Mouse (Mus musculus) liver, embryonic 13.5 days (tissue): ENCODE data around the gene Agt. TPM values are rescaled to one million over a fixed set of nuclear protein-coding genes. Genes with fewer than 3 reads are reported as not detected.
A peak's percentile ranks its signal among the peaks of the same experiment; 100 is the strongest.

Experiments used
- ATAC-seq: fragments of 200-750 bp; cut with Nextera tagmentation; 2 replicates; pipeline ENCODE4 v1.8.0; 2017; ENCODE audit warnings: low read depth, mild to moderate bottlenecking, moderate number of reproducible peaks, moderate library complexity
- DNase-seq: peaks from one replicate; pipeline ENCODE4 v3.0.0; 2022
- H3K27ac ChIP-seq: fragments of 300-500 bp; sonication (generic); 2 replicates; pipeline ENCODE4 v1.5.1; 2015; ENCODE audit warnings: moderate library complexity, mild to moderate bottlenecking, inconsistent platforms
- H3K27me3 ChIP-seq: fragments of 300-500 bp; sonication (generic); 2 replicates; pipeline ENCODE4 v1.6.1; 2015; ENCODE audit warnings: mild to moderate bottlenecking, inconsistent platforms
- H3K36me3 ChIP-seq: fragments of 300-500 bp; sonication (generic); 2 replicates; pipeline ENCODE4 v1.6.1; 2015; ENCODE audit warnings: mild to moderate bottlenecking, inconsistent platforms
- H3K4me1 ChIP-seq: fragments of 300-500 bp; sonication (generic); replicated peaks from 2 replicates; pipeline ENCODE4 v1.6.1; 2015; ENCODE audit warnings: inconsistent platforms
- H3K4me2 ChIP-seq: fragments of 300-500 bp; sonication (generic); 2 replicates; pipeline ENCODE4 v1.6.1; 2015; ENCODE audit warnings: inconsistent platforms, mild to moderate bottlenecking, moderate library complexity
- H3K4me3 ChIP-seq: fragments of 300-500 bp; sonication (generic); replicated peaks from 2 replicates; pipeline ENCODE4 v1.5.1; 2015; ENCODE audit warnings: mild to moderate bottlenecking, inconsistent platforms
- H3K9ac ChIP-seq: fragments of 300-500 bp; sonication (generic); 2 replicates; pipeline ENCODE4 v1.6.1; 2015; ENCODE audit warnings: mild to moderate bottlenecking, inconsistent platforms
- H3K9me3 ChIP-seq: fragments of 300-500 bp; sonication (generic); replicated peaks from 2 replicates; pipeline ENCODE4 v1.6.1; 2016; ENCODE audit warnings: inconsistent platforms
- WGBS: fragments of 180-500 bp; shearing (Covaris S2); methylation state at CpG from one replicate; pipeline ENCODE4 v1.1.7; 2015; ENCODE audit not compliant: insufficient replicate concordance; 5-methylcytosine and 5-hydroxymethylcytosine counted together
- polyA plus RNA-seq: library from polyadenylated mRNA; unstranded; fragments of >200 nt; fragmentation: Nextera tagmentation; extraction: Ambion mirVana; gene quantifications from 2 replicates; pipeline ENCODE4 v1.2.1, GENCODE M21; 2015

The Agt gene
- polyA plus RNA-seq, 1 experiment from 2014 or later, result 50.2 TPM

GRCm38 (mm10) chr8:124551011-124551661 lies 18.4 kb downstream of the Agt start:
- H3K4me2 ChIP-seq, result no peak overlapping the region
- no peak overlapping the region for H3K9ac ChIP-seq
- H3K27ac ChIP-seq, result no peak overlapping the region
- DNase-seq, result no peak
- peaks cover 68% of the 10 kb centered on the region for H3K36me3 ChIP-seq
- no peaks in the 10 kb centered on the region for H3K27me3 ChIP-seq
- no peaks in the 10 kb centered on the region for H3K9me3 ChIP-seq
- no peaks in the 10 kb centered on the region for H3K4me1 ChIP-seq
- WGBS, result 88% methylated on average over 15 of the region's 15 CpGs
- no peak overlapping the region for H3K4me3 ChIP-seq
- ATAC-seq, result no peak

GRCm38 (mm10) chr8:124548187-124548586 lies 21.3 kb downstream of the Agt start:
- Histone ChIP-seq H3K9ac (no peak overlapping the region), H3K27me3 (no peaks in the 10 kb centered on the region), H3K4me3 (no peak overlapping the region), H3K27ac (no peak overlapping the region), H3K9me3 (no peaks in the 10 kb centered on the region), H3K4me2 (no peak overlapping the region), H3K36me3 (peaks cover 92% of the 10 kb centered on the region), H3K4me1 (no peaks in the 10 kb centered on the region)
- DNase-seq, result no peak
- WGBS, result 88% methylated on average over 1 of the region's 1 CpGs
- ATAC-seq, result no peak

GRCm38 (mm10) chr8:124547269-124547668 lies 22.2 kb downstream of the Agt start:
- 72% methylated on average over 11 of the region's 11 CpGs for WGBS
- no peak overlapping the region for H3K4me2 ChIP-seq
- H3K4me1 ChIP-seq, result no peaks in the 10 kb centered on the region
- H3K27me3 ChIP-seq, result no peaks in the 10 kb centered on the region
- H3K27ac ChIP-seq, result no peak overlapping the region
- H3K9me3 ChIP-seq, result no peaks in the 10 kb centered on the region
- no peak overlapping the region for H3K4me3 ChIP-seq
- no peak for DNase-seq
- no peak for ATAC-seq
- no peak overlapping the region for H3K9ac ChIP-seq
- peaks cover 96% of the 10 kb centered on the region for H3K36me3 ChIP-seq

- Histone ChIP-seq H3K4me3 (no peak overlapping the region), H3K9ac (no peak overlapping the region), H3K27ac (no peak overlapping the region), H3K9me3 (no peaks in the 10 kb centered on the region), H3K27me3 (no peaks in the 10 kb centered on the region), H3K4me2 (no peak overlapping the region), H3K36me3 (peaks cover 96% of the 10 kb centered on the region), H3K4me1 (no peaks in the 10 kb centered on the region)
- ATAC-seq (no peak), DNase-seq (no peak)
- WGBS, result 91% methylated on average over 7 of the region's 7 CpGs
Measured at GRCm38 (mm10) chr8:124546815-124547214, 22.7 kb downstream of the Agt start.

DNA sequence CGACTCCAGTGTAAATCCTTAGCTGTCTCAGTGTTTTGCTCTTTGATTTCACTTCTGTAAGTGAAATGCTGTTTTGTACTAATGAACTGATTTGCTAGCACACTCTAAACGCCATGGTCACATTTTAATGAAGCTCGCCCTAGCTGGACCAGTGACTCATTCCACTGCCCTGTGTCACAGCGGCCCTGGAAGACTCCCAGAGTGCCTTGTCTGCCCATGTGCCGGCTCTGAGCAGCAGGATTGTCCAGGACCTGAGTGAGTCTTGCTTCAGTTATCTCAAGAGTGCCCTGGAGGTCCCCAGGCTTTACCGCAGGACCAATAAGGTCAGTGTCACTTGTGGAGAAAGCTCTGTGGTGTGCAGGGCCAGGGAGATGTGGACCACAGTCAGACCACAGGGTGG lies 23.1 kb downstream of the Agt start:
- no peaks in the 10 kb centered on the region for H3K4me1 ChIP-seq
- H3K9me3 ChIP-seq, result no peaks in the 10 kb centered on the region
- no peaks in the 10 kb centered on the region for H3K27me3 ChIP-seq
- no peak overlapping the region for H3K4me3 ChIP-seq
- H3K36me3 ChIP-seq, result peaks cover 96% of the 10 kb centered on the region
- no peak overlapping the region for H3K9ac ChIP-seq
- H3K27ac ChIP-seq, result no peak overlapping the region
- DNase-seq (no peak), ATAC-seq (no peak)
- no peak overlapping the region for H3K4me2 ChIP-seq
- 85% methylated on average over 6 of the region's 6 CpGs for WGBS

GRCm38 (mm10) chr8:124543272-124543671 lies 26.2 kb downstream of the Agt start:
- no peaks in the 10 kb centered on the region for H3K9me3 ChIP-seq
- H3K4me1 ChIP-seq, result 0 out of 2 replicates have a peak, but pooled peaks cover 4% of the 10 kb centered on the region
- H3K27me3 ChIP-seq, result no peaks in the 10 kb centered on the region
- H3K4me3 ChIP-seq, result no peak overlapping the region
- H3K36me3 ChIP-seq, result peaks cover 97% of the 10 kb centered on the region
- no peak for DNase-seq
- 89% methylated on average over 5 of the region's 5 CpGs for WGBS
- no peak overlapping the region for H3K27ac ChIP-seq
- H3K9ac ChIP-seq, result no peak overlapping the region
- H3K4me2 ChIP-seq, result no peak overlapping the region
- ATAC-seq, result no peak

GRCm38 (mm10) chr8:124542001-124542400 lies 27.5 kb downstream of the Agt start:
- H3K36me3 ChIP-seq, result peaks cover 95% of the 10 kb centered on the region
- 77% methylated on average over 4 of the region's 4 CpGs for WGBS

GRCm38 (mm10) chr8:124540906-124541305 lies 28.6 kb downstream of the Agt start:
- Histone ChIP-seq H3K4me2 (no peak overlapping the region), H3K4me3 (no peak overlapping the region), H3K9me3 (no peaks in the 10 kb centered on the region), H3K9ac (no peak overlapping the region), H3K4me1 (0 out of 2 replicates have a peak, but pooled peaks cover 4% of the 10 kb centered on the region), H3K27me3 (no peaks in the 10 kb centered on the region), H3K36me3 (peaks cover 90% of the 10 kb centered on the region), H3K27ac (peak overlapping the region; percentile 63; the same call in 1 of the 2 replicates)
- 78% methylated on average over 12 of the region's 12 CpGs for WGBS
- ATAC-seq (no peak; the same call in 1 of the 2 replicates), DNase-seq (no peak)

More at GRCm38 (mm10) chr8:124542001-124542400, 27.5 kb downstream of the Agt start:
- Histone ChIP-seq H3K4me3 (no peak overlapping the region), H3K9ac (no peak overlapping the region), H3K27me3 (no peaks in the 10 kb centered on the region), H3K4me2 (no peak overlapping the region), H3K27ac (no peak overlapping the region), H3K9me3 (no peaks in the 10 kb centered on the region), H3K4me1 (0 out of 2 replicates have a peak, but pooled peaks cover 4% of the 10 kb centered on the region)
- DNase-seq (no peak), ATAC-seq (no peak)

- Histone ChIP-seq H3K4me3 (no peak overlapping the region), H3K4me1 (0 out of 2 replicates have a peak, but pooled peaks cover under 1% of the 10 kb centered on the region), H3K36me3 (peaks cover 89% of the 10 kb centered on the region), H3K9me3 (no peaks in the 10 kb centered on the region), H3K27me3 (no peaks in the 10 kb centered on the region), H3K9ac (no peak overlapping the region), H3K27ac (no peak overlapping the region), H3K4me2 (no peak overlapping the region)
- DNase-seq, result no peak
- 94% methylated on average over 5 of the region's 5 CpGs for WGBS
- ATAC-seq, result no peak
Measured at GRCm38 (mm10) chr8:124535451-124535850, 34.1 kb downstream of the Agt start.

GRCm38 (mm10) chr8:124532626-124533025 lies 36.9 kb downstream of the Agt start:
- Histone ChIP-seq H3K36me3 (peaks cover 80% of the 10 kb centered on the region), H3K9ac (no peak overlapping the region), H3K4me2 (no peak overlapping the region), H3K27ac (no peak overlapping the region), H3K4me1 (no peaks in the 10 kb centered on the region), H3K4me3 (no peak overlapping the region), H3K9me3 (no peaks in the 10 kb centered on the region), H3K27me3 (no peaks in the 10 kb centered on the region)
- no peak for ATAC-seq
- 80% methylated on average over 3 of the region's 3 CpGs for WGBS
- DNase-seq, result no peak

GRCm38 (mm10) chr8:124530996-124531395 lies 38.5 kb downstream of the Agt start:
- ATAC-seq (no peak), DNase-seq (no peak)
- Histone ChIP-seq H3K36me3 (peaks cover 86% of the 10 kb centered on the region), H3K27me3 (no peaks in the 10 kb centered on the region), H3K4me3 (no peak overlapping the region), H3K4me2 (no peak overlapping the region), H3K9me3 (no peaks in the 10 kb centered on the region), H3K9ac (no peak overlapping the region), H3K4me1 (no peaks in the 10 kb centered on the region), H3K27ac (no peak overlapping the region)
- WGBS, result 75% methylated on average over 4 of the region's 4 CpGs

DNA sequence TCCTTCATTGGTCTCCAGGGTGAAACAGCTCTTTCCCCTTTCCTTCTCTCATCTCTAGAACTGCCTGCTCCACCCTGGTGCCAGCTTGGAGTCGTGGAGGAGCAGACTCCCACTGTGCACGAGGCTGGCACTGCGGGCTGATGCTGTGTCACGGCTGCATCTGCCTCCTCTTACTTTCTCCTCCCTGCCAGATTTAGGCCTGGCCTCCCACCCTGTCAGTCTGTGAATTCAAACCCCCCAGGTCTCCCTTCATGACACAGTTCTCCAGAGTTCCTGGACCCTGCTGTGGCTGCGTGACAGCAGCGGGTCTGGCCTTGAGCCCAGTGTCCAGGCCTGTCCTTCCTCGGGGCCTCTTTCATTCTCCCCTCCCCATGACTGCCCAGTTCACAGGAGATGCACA lies 39.0 kb downstream of the Agt start:
- DNase-seq (no peak), ATAC-seq (no peak)
- no peaks in the 10 kb centered on the region for H3K4me1 ChIP-seq
- no peaks in the 10 kb centered on the region for H3K27me3 ChIP-seq
- peaks cover 86% of the 10 kb centered on the region for H3K36me3 ChIP-seq
- H3K9ac ChIP-seq, result no peak overlapping the region
- no peak overlapping the region for H3K4me2 ChIP-seq
- no peaks in the 10 kb centered on the region for H3K9me3 ChIP-seq
- WGBS, result 88% methylated on average over 7 of the region's 7 CpGs
- H3K4me3 ChIP-seq, result no peak overlapping the region
- H3K27ac ChIP-seq, result no peak overlapping the region
